Mouse (Mus musculus): ENCODE measurements at regions not wholly inside any gene's neighbourhood (a gene's known extent, or its start where the extent isn't known, plus 50 kb on each side); places are given as distances from the start of the nearest gene placed in this dataset.

DNA sequence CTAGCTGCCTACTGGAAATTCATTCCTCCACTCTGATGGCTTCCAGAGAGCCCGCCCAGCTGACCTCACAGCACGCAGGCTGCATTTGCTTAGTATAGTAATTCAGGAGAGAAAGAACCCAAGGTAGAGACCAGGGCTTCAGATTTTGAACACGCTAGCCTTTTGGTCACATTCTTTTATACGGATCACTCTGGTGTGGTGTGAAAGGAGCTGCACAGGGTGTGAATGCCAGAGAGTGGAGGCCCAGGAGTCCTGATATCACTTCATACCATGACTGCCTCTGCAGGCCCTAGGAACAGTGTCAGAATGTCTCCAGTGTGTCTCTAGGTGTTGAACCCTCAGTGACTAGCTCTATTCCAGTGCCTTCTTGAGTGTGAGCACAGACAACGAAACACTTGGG, 164.2 kb upstream of the Npvf start:
- TF ChIP-seq CTCF (IDR thresholded peaks at IDR 0.05; ENCODE audit: extremely low read depth, insufficient read length, insufficient replicate concordance, low read depth, low read length) (no peak), POLR2A (IDR thresholded peaks at IDR 0.05; ENCODE audit: low read depth, low read length) (no peak)

Measured in small intestine, adult 2 months (tissue).